Mouse (Mus musculus) embryo, embryonic 9.5 days (tissue): ENCODE measurements around the gene Pax4.
A peak's percentile ranks its signal among the peaks of the same experiment; 100 is the strongest.

ENCODE experiments used
- DNase-seq: peaks from one replicate; pipeline ENCODE4 v3.0.0-alpha.2; 2017; ENCODE audit errors: extremely low spot score

Gene Pax4

DNA sequence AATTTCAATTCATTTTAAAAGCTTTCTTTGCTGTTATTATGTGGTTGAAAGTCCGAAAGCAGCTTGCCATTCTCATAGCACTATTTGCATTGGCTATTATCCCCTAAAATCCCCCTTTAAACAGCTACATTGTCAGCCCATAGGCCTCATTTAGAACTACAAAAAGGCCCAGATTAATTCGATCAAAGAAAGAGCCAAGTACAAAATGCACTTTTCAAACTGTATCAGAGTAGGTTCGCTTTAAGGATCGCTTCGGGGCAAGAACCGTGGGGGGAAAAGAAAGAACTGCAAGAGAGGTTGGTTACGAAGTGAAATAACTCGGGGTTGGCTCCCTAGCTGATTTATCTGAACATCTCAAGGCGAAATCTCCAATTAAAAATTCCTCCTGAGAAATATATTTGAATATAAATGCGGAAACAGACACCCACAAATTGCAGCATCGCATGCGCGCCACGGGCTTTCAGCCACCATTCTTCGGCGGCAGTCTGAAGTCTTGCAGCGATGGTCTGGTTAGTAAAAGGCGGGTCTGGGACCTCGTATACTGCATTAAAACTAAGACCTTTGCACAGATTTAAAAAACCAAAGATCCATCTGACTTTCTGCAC is 52.2 kb downstream of the Pax4 start:
- peak; percentile 61 for DNase-seq

- peak; percentile 32 for DNase-seq
Measured at GRCm38 (mm10) chr6:28396051-28396852, 52.9 kb downstream of the Pax4 start.
